Mouse (Mus musculus): Measurements from ENCODE around the gene Tnfrsf13c. TPM values are rescaled to one million over a fixed set of nuclear protein-coding genes. Genes with fewer than 3 reads are reported as not detected.

Tnfrsf13c gene
- polyA plus RNA-seq, 1 experiment from 2014 or later = not detected

GRCm38 (mm10) chr15:82216142-82216827 lies 7.9 kb downstream of the Tnfrsf13c start:
- no peaks in the 10 kb centered on the region for H3K36me3 ChIP-seq (ENCODE audit: control insufficient read depth, insufficient read depth, low read length)
- no peak for ATAC-seq (ENCODE audit: low FRiP score, low TSS enrichment)
- no peak overlapping the region for H3K9ac ChIP-seq (replicated peaks; ENCODE audit: low read length)
- H3K4me2 ChIP-seq (ENCODE audit: low read length) = no peak overlapping the region
- no peak overlapping the region for H3K4me3 ChIP-seq (replicated peaks; ENCODE audit: low read depth, low read length)
- DNase-seq = no peak
- 39% methylated on average over 20 of the region's 20 CpGs for WGBS
- no peaks in the 10 kb centered on the region for H3K9me3 ChIP-seq (ENCODE audit: control insufficient read depth, low read length)
- 0 out of 2 replicates have a peak, but pooled peaks cover 19% of the 10 kb centered on the region for H3K4me1 ChIP-seq (ENCODE audit: control insufficient read depth, insufficient read depth, low read length)
- H3K27ac ChIP-seq (replicated peaks; ENCODE audit: low read depth, low read length) = no peak overlapping the region
- peaks cover 44% of the 10 kb centered on the region for H3K27me3 ChIP-seq (ENCODE audit: control insufficient read depth, insufficient read depth, low read length)

DNA sequence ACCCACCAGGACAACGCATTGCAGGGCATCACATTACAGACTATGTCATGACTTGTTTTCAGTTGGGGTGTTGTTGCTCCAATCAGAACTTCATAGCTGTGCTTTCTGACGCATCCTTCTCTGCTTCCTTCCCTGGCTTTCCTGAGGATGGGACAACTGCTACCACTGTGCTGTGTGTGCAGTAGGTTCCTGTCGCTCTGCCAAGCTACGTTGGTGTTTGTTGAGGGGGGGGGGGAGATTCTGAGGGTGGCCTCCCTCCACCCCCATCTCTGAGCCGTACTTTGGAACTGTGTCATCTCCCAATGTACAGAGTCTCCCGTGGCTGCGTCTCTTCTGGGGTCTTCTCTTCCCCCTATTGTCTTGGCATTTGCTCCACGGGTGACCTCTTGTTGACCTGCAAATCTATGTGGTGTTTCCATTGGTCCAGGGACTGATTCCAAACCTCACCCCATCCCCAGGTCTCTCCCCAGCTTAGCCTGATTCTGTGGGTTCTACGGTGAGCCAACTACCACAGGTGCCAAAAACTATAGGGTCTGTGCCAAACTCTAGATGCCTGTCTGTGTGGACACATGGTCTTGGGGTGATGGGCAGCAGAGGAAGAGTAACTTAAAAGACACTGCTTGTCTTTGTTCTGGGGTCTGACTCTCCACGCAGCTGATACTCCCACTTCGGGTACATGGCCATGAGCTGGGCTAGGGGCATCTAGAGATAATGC lies 8.7 kb downstream of the Tnfrsf13c start:
- no peaks in the 10 kb centered on the region for H3K36me3 ChIP-seq (ENCODE audit: control insufficient read depth, insufficient read depth, low read length)
- WGBS = 40% methylated on average over 11 of the region's 11 CpGs
- no peak for DNase-seq
- H3K4me2 ChIP-seq (ENCODE audit: low read length) = no peak overlapping the region
- H3K27me3 ChIP-seq (ENCODE audit: control insufficient read depth, insufficient read depth, low read length) = peaks cover 52% of the 10 kb centered on the region
- H3K4me1 ChIP-seq (ENCODE audit: control insufficient read depth, insufficient read depth, low read length) = 0 out of 2 replicates have a peak, but pooled peaks cover 19% of the 10 kb centered on the region
- no peak for ATAC-seq (ENCODE audit: low FRiP score, low TSS enrichment)
- H3K27ac ChIP-seq (replicated peaks; ENCODE audit: low read depth, low read length) = no peak overlapping the region
- no peaks in the 10 kb centered on the region for H3K9me3 ChIP-seq (ENCODE audit: control insufficient read depth, low read length)
- H3K4me3 ChIP-seq (replicated peaks; ENCODE audit: low read depth, low read length) = no peak overlapping the region
- no peak overlapping the region for H3K9ac ChIP-seq (replicated peaks; ENCODE audit: low read length)

DNA sequence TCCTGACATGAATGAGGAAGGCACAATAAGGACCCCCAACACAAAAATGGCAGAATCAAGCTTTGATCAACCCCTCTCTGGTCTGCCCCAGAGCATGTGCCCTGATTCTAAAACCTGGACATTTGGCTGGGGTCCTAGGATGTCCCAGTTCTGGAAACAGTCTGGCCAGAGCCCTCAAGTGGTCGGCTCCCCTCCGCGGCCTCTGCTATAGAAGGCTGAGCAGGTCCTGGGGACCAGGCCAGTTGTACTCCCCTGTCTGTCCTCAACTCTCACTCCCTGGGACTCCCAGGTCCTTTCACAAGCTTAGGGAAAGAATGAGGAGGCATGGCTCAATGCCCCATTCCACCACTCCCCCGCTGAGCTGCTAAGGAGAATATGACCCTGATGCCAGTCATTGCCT lies 10.9 kb downstream of the Tnfrsf13c start:
- H3K27ac ChIP-seq (replicated peaks; ENCODE audit: low read depth, low read length) = no peak overlapping the region
- H3K9ac ChIP-seq (replicated peaks; ENCODE audit: low read length) = no peak overlapping the region
- no peak overlapping the region for H3K4me3 ChIP-seq (replicated peaks; ENCODE audit: low read depth, low read length)
- ATAC-seq (ENCODE audit: low FRiP score, low TSS enrichment) = no peak
- peaks cover 67% of the 10 kb centered on the region for H3K27me3 ChIP-seq (ENCODE audit: control insufficient read depth, insufficient read depth, low read length)
- H3K36me3 ChIP-seq (ENCODE audit: control insufficient read depth, insufficient read depth, low read length) = no peaks in the 10 kb centered on the region
- WGBS = 10% methylated on average over 4 of the region's 4 CpGs
- H3K9me3 ChIP-seq (ENCODE audit: control insufficient read depth, low read length) = no peaks in the 10 kb centered on the region
- H3K4me2 ChIP-seq (ENCODE audit: low read length) = peak overlapping the region; percentile 65; the same call in 1 of the 2 replicates
- DNase-seq = no peak
- 0 out of 2 replicates have a peak, but pooled peaks cover 19% of the 10 kb centered on the region for H3K4me1 ChIP-seq (ENCODE audit: control insufficient read depth, insufficient read depth, low read length)

- H3K9me3 ChIP-seq (ENCODE audit: control insufficient read depth, low read length) = no peaks in the 10 kb centered on the region
- WGBS = under 1% methylated on average over 34 of the region's 34 CpGs
- no peak within 1 kb of the TSS for H3K27ac ChIP-seq (replicated peaks; ENCODE audit: low read depth, low read length)
- H3K4me2 ChIP-seq (ENCODE audit: low read length) = peak within 1 kb of the TSS; percentile 65
- peak within 1 kb of the TSS; percentile 40 for H3K4me3 ChIP-seq (replicated peaks; ENCODE audit: low read depth, low read length)
- H3K27me3 ChIP-seq (ENCODE audit: control insufficient read depth, insufficient read depth, low read length) = peaks cover 67% of the 10 kb centered on the region
- DNase-seq = peak; percentile 51
- no peak for ATAC-seq (ENCODE audit: low FRiP score, low TSS enrichment)
- peak within 1 kb of the TSS; percentile 46; the same call in 1 of the 2 replicates for H3K9ac ChIP-seq (replicated peaks; ENCODE audit: low read length)
- H3K4me1 ChIP-seq (ENCODE audit: control insufficient read depth, insufficient read depth, low read length) = 0 out of 2 replicates have a peak, but pooled peaks cover 19% of the 10 kb centered on the region
- H3K36me3 ChIP-seq (ENCODE audit: control insufficient read depth, insufficient read depth, low read length) = no peaks in the 10 kb centered on the region
These were observed 11.5 kb downstream of the Tnfrsf13c start, which contains the start of gene Shisa8 for GRCm38 (mm10) chr15:82212752-82213063. Shisa8 (minus strand) TSS chr15:82212815.

GRCm38 (mm10) chr15:82211911-82212751 lies 12.0 kb downstream of the Tnfrsf13c start:
- DNase-seq = peak; percentile 64
- H3K4me2 ChIP-seq (ENCODE audit: low read length) = peak overlapping the region; percentile 65

GRCm38 (mm10) chr15:82211281-82211680 lies 12.9 kb downstream of the Tnfrsf13c start:
- Histone ChIP-seq H3K27me3 (ENCODE audit: control insufficient read depth, insufficient read depth, low read length) (peaks cover 79% of the 10 kb centered on the region), H3K27ac (replicated peaks; ENCODE audit: low read depth, low read length) (no peak overlapping the region), H3K36me3 (ENCODE audit: control insufficient read depth, insufficient read depth, low read length) (peaks cover 2% of the 10 kb centered on the region), H3K9me3 (ENCODE audit: control insufficient read depth, low read length) (no peaks in the 10 kb centered on the region), H3K9ac (replicated peaks; ENCODE audit: low read length) (no peak overlapping the region), H3K4me3 (replicated peaks; ENCODE audit: low read depth, low read length) (peak overlapping the region; percentile 40), H3K4me2 (ENCODE audit: low read length) (peak overlapping the region; percentile 65), H3K4me1 (ENCODE audit: control insufficient read depth, insufficient read depth, low read length) (peaks cover 20% of the 10 kb centered on the region)
- DNase-seq (no peak), ATAC-seq (ENCODE audit: low FRiP score, low TSS enrichment) (no peak)
- WGBS = 4% methylated on average over 11 of the region's 11 CpGs

More at GRCm38 (mm10) chr15:82211911-82212751, 12.0 kb downstream of the Tnfrsf13c start:
- ATAC-seq (ENCODE audit: low FRiP score, low TSS enrichment) = peak; percentile 38; the same call in 1 of the 2 replicates
- Histone ChIP-seq H3K4me1 (ENCODE audit: control insufficient read depth, insufficient read depth, low read length) (peaks cover 20% of the 10 kb centered on the region), H3K27me3 (ENCODE audit: control insufficient read depth, insufficient read depth, low read length) (peaks cover 70% of the 10 kb centered on the region), H3K9ac (replicated peaks; ENCODE audit: low read length) (peak overlapping the region; percentile 46; the same call in 1 of the 2 replicates), H3K9me3 (ENCODE audit: control insufficient read depth, low read length) (no peaks in the 10 kb centered on the region), H3K36me3 (ENCODE audit: control insufficient read depth, insufficient read depth, low read length) (no peaks in the 10 kb centered on the region), H3K27ac (replicated peaks; ENCODE audit: low read depth, low read length) (no peak overlapping the region), H3K4me3 (replicated peaks; ENCODE audit: low read depth, low read length) (peak overlapping the region; percentile 40)
- under 1% methylated on average over 106 of the region's 112 CpGs for WGBS

GRCm38 (mm10) chr15:82210801-82211200 lies 13.4 kb downstream of the Tnfrsf13c start:
- Histone ChIP-seq H3K36me3 (ENCODE audit: control insufficient read depth, insufficient read depth, low read length) (peaks cover 7% of the 10 kb centered on the region), H3K9ac (replicated peaks; ENCODE audit: low read length) (no peak overlapping the region), H3K27ac (replicated peaks; ENCODE audit: low read depth, low read length) (no peak overlapping the region), H3K4me1 (ENCODE audit: control insufficient read depth, insufficient read depth, low read length) (peaks cover 19% of the 10 kb centered on the region), H3K4me2 (ENCODE audit: low read length) (no peak overlapping the region), H3K9me3 (ENCODE audit: control insufficient read depth, low read length) (no peaks in the 10 kb centered on the region), H3K4me3 (replicated peaks; ENCODE audit: low read depth, low read length) (no peak overlapping the region), H3K27me3 (ENCODE audit: control insufficient read depth, insufficient read depth, low read length) (peaks cover 80% of the 10 kb centered on the region)
- 35% methylated on average over 1 of the region's 1 CpGs for WGBS
- DNase-seq = no peak
- ATAC-seq (ENCODE audit: low FRiP score, low TSS enrichment) = no peak

- Histone ChIP-seq H3K4me1 (ENCODE audit: control insufficient read depth, insufficient read depth, low read length) (peaks cover 18% of the 10 kb centered on the region), H3K4me2 (ENCODE audit: low read length) (no peak overlapping the region), H3K36me3 (ENCODE audit: control insufficient read depth, insufficient read depth, low read length) (peaks cover 19% of the 10 kb centered on the region), H3K27me3 (ENCODE audit: control insufficient read depth, insufficient read depth, low read length) (peaks cover 69% of the 10 kb centered on the region), H3K27ac (replicated peaks; ENCODE audit: low read depth, low read length) (no peak overlapping the region), H3K9ac (replicated peaks; ENCODE audit: low read length) (no peak overlapping the region), H3K9me3 (ENCODE audit: control insufficient read depth, low read length) (no peaks in the 10 kb centered on the region), H3K4me3 (replicated peaks; ENCODE audit: low read depth, low read length) (no peak overlapping the region)
- ATAC-seq (ENCODE audit: low FRiP score, low TSS enrichment) = no peak
- DNase-seq = no peak
- WGBS = 78% methylated on average over 13 of the region's 13 CpGs
These were observed 14.7 kb downstream of the Tnfrsf13c start for GRCm38 (mm10) chr15:82209295-82210050.
